Mouse (Mus musculus) olfactory bulb, adult 2 months (tissue): ENCODE measurements around the gene Nxpe5.

Source experiments
- CTCF ChIP-seq: fragments of 200-500 bp; IDR thresholded peaks from 2 replicates; pipeline ENCODE4 v1.5.1; 2012; ENCODE audit warnings: low read depth, mild to moderate bottlenecking, low read length, moderate library complexity; ENCODE audit not compliant: insufficient read depth
- POLR2A ChIP-seq: fragments of 200-500 bp; IDR thresholded peaks from 2 replicates; pipeline ENCODE4 v1.6.1; 2012; ENCODE audit warnings: mild to moderate bottlenecking, low read depth, low read length, moderate library complexity; ENCODE audit not compliant: insufficient read depth

DNA sequence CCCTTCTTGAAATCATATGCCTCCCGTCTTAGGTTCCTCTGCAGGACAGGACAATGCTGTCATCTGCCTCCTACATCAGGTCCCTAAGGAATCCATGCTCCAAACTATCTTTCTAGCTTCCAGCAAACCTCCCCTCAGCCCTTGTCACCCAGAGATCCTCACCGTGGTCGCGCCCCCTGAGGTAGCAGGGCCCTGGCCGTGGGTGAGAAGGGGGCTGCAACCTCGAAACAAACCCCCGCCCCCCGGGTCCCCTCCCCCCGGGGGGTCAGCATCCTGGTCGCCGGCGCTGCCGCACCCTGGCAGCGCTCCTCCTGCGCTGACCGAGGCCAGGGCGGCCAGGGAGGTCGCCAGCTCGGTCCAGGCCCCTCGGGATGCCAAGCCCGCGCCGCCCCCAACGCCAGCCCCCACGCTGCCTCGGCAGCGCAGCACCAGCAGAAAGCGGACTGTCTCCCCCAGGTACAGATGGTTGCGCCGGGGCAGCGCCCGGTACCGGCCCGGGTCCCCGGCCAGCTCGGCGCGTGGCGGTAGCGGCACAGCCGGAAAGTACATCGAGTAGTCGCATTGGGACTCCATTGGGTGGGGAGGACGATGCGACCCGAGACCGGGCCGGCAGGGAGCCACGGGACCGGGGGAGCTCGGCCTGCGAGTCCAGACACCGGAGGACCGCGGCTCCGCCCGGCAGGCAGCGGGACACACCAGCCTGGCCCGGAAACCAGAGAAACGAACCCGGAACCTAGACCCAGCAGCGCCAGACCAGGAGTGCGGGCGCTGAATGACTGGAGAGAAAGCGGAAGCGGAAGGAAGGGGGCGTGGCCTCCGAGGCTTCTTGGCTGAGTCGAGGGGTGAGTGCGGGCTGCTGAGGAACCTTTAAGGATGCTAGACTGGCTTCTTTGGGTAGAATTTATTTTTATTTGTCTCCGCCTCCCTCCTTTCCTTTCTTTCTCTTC lies 37.8 kb downstream of the Nxpe5 start, which contains the start of gene BC037034:
- TF ChIP-seq CTCF: no peak
- TF ChIP-seq POLR2A: peak; percentile 91
